Mouse (Mus musculus) neural tube, embryonic 11.5 days (tissue): Measurements from ENCODE around the gene Cep170b. TPM values are rescaled to one million over a fixed set of nuclear protein-coding genes. Genes with fewer than 3 reads are reported as not detected.

Experiments
- ATAC-seq: fragments of 200-750 bp; cut with Nextera tagmentation; 2 replicates; pipeline ENCODE4 v1.8.0; 2017; ENCODE audit warnings: moderate number of reproducible peaks, mild to moderate bottlenecking, moderate TSS enrichment, moderate library complexity; ENCODE audit not compliant: insufficient read depth, low FRiP score, low TSS enrichment
- DNase-seq: peaks from one replicate; pipeline ENCODE4 v3.0.0-alpha.2; 2015; ENCODE audit warnings: low spot score
- H3K27ac ChIP-seq: fragments of 300-500 bp; sonication (generic); 2 replicates; pipeline ENCODE4 v1.5.1; 2014; ENCODE audit warnings: low read depth, mild to moderate bottlenecking, low read length
- H3K27me3 ChIP-seq: fragments of 300-500 bp; sonication (generic); 2 replicates; pipeline ENCODE4 v1.6.1; 2014; ENCODE audit warnings: mild to moderate bottlenecking, low read length, mixed read lengths; ENCODE audit not compliant: control insufficient read depth, insufficient read depth
- H3K36me3 ChIP-seq: fragments of 300-500 bp; sonication (generic); 2 replicates; pipeline ENCODE4 v1.6.1; 2014; ENCODE audit warnings: mild to moderate bottlenecking, low read length, moderate library complexity, mixed read lengths; ENCODE audit not compliant: control insufficient read depth, insufficient read depth
- H3K4me1 ChIP-seq: fragments of 300-500 bp; sonication (generic); 2 replicates; pipeline ENCODE4 v1.6.1; 2014; ENCODE audit warnings: low read length, mixed read lengths; ENCODE audit not compliant: control insufficient read depth, insufficient read depth
- H3K4me2 ChIP-seq: fragments of 300-500 bp; sonication (generic); 2 replicates; pipeline ENCODE4 v1.6.1; 2014; ENCODE audit warnings: low read depth, mild to moderate bottlenecking, moderate library complexity
- H3K4me3 ChIP-seq: fragments of 300-500 bp; sonication (generic); 2 replicates; pipeline ENCODE4 v1.5.1; 2014; ENCODE audit warnings: low read depth, low read length
- H3K9ac ChIP-seq: fragments of 300-500 bp; sonication (generic); 2 replicates; pipeline ENCODE4 v1.6.1; 2014; ENCODE audit warnings: mild to moderate bottlenecking, low read length
- H3K9me3 ChIP-seq: fragments of 300-500 bp; sonication (generic); 2 replicates; pipeline ENCODE4 v1.6.1; 2016; ENCODE audit warnings: low read length; ENCODE audit not compliant: control insufficient read depth
- WGBS: fragments of 180-500 bp; shearing (Covaris S2); extraction: QIAGEN DNeasy Blood & Tissue Kit; methylation state at CpG from one replicate; pipeline ENCODE4 v1.1.7; 2014; 5-methylcytosine and 5-hydroxymethylcytosine counted together
- polyA plus RNA-seq: library from polyadenylated mRNA; unstranded; fragments of >200 nt; fragmentation: Nextera tagmentation; extraction: Ambion mirVana; gene quantifications from 2 replicates; pipeline ENCODE4 v1.2.1, GENCODE M21; 2014

The Cep170b gene
- polyA plus RNA-seq, 1 experiment from 2014 or later, result 10.7 TPM

DNA sequence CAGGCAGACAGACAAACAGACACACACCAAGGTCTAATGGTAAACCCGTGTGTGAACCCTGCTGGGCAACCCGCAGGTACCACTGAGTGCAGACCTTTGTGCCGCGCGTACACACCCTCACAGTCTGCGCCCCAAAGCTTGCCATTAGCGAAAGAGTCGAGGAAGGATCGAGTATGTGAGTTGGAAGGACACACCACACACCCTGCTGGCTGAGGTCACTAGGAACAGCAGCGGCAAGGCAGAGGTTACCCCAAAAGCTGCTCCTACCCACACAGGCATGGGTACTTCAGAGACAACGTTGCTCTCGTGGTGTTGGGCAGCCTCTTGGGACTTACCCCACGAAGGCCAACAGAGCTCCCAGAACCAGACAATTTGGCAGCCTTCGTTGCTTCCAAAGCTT, 52.1 kb downstream of the Cep170b start:
- no peak for ATAC-seq
- 89% methylated on average over 14 of the region's 14 CpGs for WGBS
- DNase-seq, result no peak
- no peak overlapping the region for H3K9ac ChIP-seq
- no peaks in the 10 kb centered on the region for H3K36me3 ChIP-seq
- H3K9me3 ChIP-seq, result no peaks in the 10 kb centered on the region
- no peak overlapping the region for H3K4me3 ChIP-seq
- no peak overlapping the region for H3K4me2 ChIP-seq
- H3K4me1 ChIP-seq, result no peaks in the 10 kb centered on the region
- H3K27me3 ChIP-seq, result no peaks in the 10 kb centered on the region
- H3K27ac ChIP-seq, result no peak overlapping the region

DNA sequence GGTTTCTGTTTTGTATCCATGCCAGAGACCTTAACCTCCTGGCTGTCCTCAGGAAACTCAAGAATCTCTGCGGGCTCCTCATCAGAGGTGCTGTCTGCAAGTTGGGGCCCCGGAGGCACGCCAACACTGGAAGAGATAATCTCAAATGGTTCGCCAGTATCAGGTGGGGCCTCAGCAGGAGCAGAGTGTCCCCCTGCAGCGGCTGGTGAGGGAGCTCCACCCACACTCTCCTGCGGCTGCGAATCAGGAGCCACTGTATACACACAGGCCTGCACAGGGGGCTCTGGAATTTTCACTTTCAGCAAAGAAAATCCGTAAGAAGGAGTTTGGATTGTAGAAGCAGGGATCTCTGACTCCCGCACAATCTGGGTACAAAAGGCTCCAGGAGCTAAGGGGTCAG, 53.1 kb downstream of the Cep170b start:
- Histone ChIP-seq H3K9ac (no peak overlapping the region), H3K36me3 (no peaks in the 10 kb centered on the region), H3K27me3 (no peaks in the 10 kb centered on the region), H3K9me3 (no peaks in the 10 kb centered on the region), H3K27ac (no peak overlapping the region), H3K4me3 (no peak overlapping the region), H3K4me1 (no peaks in the 10 kb centered on the region), H3K4me2 (no peak overlapping the region)
- ATAC-seq (no peak), DNase-seq (no peak)
- WGBS, result 53% methylated on average over 9 of the region's 9 CpGs

DNA sequence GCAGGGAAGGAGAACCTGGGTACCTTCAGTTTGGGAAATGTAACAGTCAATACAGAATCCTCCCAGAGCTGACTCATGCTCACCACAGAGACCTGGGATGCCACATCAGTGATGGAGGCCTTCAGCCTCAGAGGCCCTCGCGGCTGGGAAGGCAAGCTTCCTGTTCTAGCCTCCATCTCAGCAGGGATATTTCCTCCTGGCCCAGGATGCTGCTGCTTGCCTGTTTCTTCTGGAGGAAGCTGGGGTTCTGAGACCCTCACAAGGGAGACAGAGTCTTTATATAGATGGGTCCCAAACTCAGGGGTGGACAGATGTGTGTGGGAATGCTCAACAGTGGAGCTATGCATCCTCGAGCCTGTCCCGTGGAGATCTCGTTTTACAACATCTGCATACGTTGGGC, 53.8 kb downstream of the Cep170b start:
- ATAC-seq (no peak), DNase-seq (no peak)
- H3K4me3 ChIP-seq, result no peak overlapping the region
- no peaks in the 10 kb centered on the region for H3K9me3 ChIP-seq
- H3K4me1 ChIP-seq, result no peaks in the 10 kb centered on the region
- no peak overlapping the region for H3K9ac ChIP-seq
- H3K4me2 ChIP-seq, result no peak overlapping the region
- H3K27me3 ChIP-seq, result no peaks in the 10 kb centered on the region
- no peaks in the 10 kb centered on the region for H3K36me3 ChIP-seq
- H3K27ac ChIP-seq, result no peak overlapping the region
- 75% methylated on average over 6 of the region's 6 CpGs for WGBS

DNA sequence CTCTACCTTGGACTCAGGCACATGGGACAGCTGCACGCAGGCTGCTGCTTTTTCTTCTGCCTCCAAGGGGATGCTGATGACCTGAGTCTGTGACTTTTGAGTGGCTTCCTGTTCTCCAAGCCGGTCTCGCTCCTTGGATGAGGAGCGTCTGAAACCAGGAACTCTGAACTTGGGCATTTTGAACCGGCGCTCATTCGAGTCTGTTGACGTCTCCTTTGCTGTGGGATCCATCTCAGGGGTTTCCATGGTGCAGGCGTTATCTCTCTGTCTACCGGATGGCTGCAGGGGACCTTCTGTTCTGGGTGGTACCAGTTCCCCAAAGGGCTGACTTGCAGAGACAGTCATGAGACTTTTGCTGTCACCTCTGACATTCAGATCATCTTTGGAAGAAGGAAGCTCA, 54.2 kb downstream of the Cep170b start:
- no peak overlapping the region for H3K4me2 ChIP-seq
- no peaks in the 10 kb centered on the region for H3K27me3 ChIP-seq
- no peaks in the 10 kb centered on the region for H3K9me3 ChIP-seq
- 98% methylated on average over 10 of the region's 10 CpGs for WGBS
- no peaks in the 10 kb centered on the region for H3K4me1 ChIP-seq
- H3K4me3 ChIP-seq, result no peak overlapping the region
- H3K36me3 ChIP-seq, result no peaks in the 10 kb centered on the region
- no peak for DNase-seq
- H3K9ac ChIP-seq, result no peak overlapping the region
- no peak overlapping the region for H3K27ac ChIP-seq
- ATAC-seq, result no peak

DNA sequence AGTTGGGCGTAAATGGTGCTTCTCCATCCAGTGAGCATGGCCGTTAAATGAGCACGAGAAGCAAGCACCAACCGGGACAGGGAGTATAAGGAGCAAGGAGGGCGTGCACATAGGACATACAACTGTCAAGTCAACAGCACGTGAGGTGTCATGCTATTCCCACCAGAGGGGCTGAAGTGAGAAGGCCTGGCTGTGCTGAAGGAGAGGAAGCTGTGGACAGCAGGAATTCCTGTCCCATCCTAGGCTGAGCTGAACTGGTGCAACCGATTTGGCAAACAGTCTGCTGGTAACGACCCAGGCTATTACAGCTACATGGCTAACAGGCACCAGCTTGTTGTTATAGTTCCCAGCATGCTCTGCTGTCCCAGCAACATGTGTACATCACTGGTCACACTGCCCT, 70.8 kb downstream of the Cep170b start:
- no peak overlapping the region for H3K27ac ChIP-seq
- no peak for ATAC-seq
- no peak overlapping the region for H3K4me3 ChIP-seq
- no peak overlapping the region for H3K9ac ChIP-seq
- peaks cover 3% of the 10 kb centered on the region; the same call in 1 of the 2 replicates for H3K4me1 ChIP-seq
- DNase-seq, result no peak
- H3K36me3 ChIP-seq, result no peaks in the 10 kb centered on the region
- H3K27me3 ChIP-seq, result no peaks in the 10 kb centered on the region
- H3K4me2 ChIP-seq, result no peak overlapping the region
- H3K9me3 ChIP-seq, result no peaks in the 10 kb centered on the region
- 73% methylated on average over 8 of the region's 8 CpGs for WGBS

DNA sequence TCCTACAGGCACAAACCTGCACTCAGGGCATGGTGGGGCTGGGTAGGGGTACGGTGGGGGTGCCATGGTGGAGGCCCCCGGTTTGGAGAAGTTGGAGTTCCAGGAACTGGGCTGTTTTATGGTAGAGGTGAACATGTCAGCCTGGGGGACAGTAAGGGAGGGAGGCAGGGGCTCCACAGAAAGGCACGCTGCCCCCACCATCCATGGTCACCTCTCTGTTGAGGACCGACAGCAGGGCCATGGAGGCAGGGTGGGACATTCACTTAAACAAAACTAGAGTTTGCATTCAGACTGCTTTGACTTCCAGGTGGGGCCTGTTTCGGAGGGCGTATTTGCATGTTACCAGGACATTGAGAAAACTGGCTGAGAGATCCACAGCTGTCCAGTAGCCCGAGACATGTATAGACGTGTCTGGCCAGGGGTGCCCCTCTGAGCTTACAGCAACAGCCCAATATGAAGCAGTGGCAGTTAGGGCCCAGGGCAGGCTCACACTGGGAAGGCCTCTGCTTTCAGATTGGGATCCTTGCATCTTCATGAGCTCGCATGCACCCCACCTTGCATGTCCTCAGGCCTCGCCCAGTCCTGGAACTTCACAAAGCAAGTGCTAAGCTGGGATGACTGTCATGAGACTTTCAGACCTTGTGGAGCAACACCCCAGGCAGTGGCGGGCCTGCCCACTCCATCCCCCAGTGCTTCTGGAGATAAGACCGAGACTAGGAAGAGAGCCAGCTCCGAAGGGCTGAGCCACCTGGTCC, 73.5 kb downstream of the Cep170b start:
- DNase-seq, result no peak
- H3K9ac ChIP-seq, result no peak overlapping the region

DNA sequence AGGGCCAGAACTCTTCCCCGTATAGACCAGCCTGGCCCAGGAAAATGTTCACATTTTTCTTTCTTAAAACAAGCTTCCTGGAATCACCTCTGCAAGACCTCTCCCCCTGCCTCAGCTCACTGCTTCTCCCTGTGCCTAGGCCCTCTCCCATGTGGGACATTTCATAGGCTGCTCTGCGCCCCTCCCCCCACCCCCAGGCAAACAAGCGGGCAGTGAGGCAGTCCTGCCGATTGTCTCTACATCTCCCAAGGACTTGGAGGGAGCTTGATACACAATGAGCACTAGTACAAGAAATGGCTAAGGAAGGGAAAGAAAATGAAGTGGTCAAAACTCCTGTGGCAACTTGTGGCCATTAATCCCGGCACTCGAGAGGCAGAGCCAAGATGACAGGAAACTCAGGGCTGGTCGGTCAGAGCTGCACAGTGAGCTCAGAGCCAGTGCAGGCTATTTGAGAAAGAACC, 74.1 kb downstream of the Cep170b start:
- DNase-seq (no peak), ATAC-seq (no peak)
- no peak overlapping the region for H3K4me3 ChIP-seq
- no peak overlapping the region for H3K9ac ChIP-seq
- H3K4me2 ChIP-seq, result no peak overlapping the region
- no peaks in the 10 kb centered on the region for H3K9me3 ChIP-seq
- WGBS, result 46% methylated on average over 7 of the region's 7 CpGs
- H3K27me3 ChIP-seq, result no peaks in the 10 kb centered on the region
- peaks cover 3% of the 10 kb centered on the region; the same call in 1 of the 2 replicates for H3K4me1 ChIP-seq
- H3K27ac ChIP-seq, result no peak overlapping the region
- no peaks in the 10 kb centered on the region for H3K36me3 ChIP-seq

More for the DNA sequence above, 73.5 kb downstream of the Cep170b start:
- Histone ChIP-seq H3K36me3 (no peaks in the 10 kb centered on the region), H3K4me3 (no peak overlapping the region), H3K4me2 (no peak overlapping the region), H3K4me1 (peaks cover 3% of the 10 kb centered on the region; the same call in 1 of the 2 replicates), H3K27ac (no peak overlapping the region), H3K9me3 (no peaks in the 10 kb centered on the region), H3K27me3 (no peaks in the 10 kb centered on the region)
- ATAC-seq, result no peak
- WGBS, result 81% methylated on average over 13 of the region's 13 CpGs

DNA sequence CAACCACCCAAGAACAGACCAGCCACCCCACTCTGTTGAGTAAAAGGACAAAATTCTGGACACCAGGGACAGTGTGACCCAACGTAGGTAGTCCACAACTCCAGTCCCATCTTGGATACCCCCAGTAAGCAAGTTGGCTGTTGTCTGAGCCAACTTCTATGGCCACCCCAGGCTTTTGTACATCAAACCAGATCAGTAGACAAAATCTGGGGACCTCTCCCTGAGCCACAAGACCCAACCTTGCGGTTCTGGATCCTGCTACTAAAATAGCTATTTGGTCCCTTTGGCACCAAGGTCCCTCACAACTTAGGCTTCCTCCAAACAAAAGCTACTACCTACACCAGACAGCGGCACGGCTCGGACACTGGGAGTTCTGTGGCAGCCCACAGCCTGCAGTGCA, 74.7 kb downstream of the Cep170b start:
- WGBS, result 90% methylated on average over 5 of the region's 5 CpGs
- H3K27me3 ChIP-seq, result no peaks in the 10 kb centered on the region
- peaks cover 3% of the 10 kb centered on the region; the same call in 1 of the 2 replicates for H3K4me1 ChIP-seq
- H3K36me3 ChIP-seq, result no peaks in the 10 kb centered on the region
- DNase-seq (no peak), ATAC-seq (no peak)
- H3K4me3 ChIP-seq, result no peak overlapping the region
- H3K4me2 ChIP-seq, result no peak overlapping the region
- no peak overlapping the region for H3K27ac ChIP-seq
- no peak overlapping the region for H3K9ac ChIP-seq
- no peaks in the 10 kb centered on the region for H3K9me3 ChIP-seq

DNA sequence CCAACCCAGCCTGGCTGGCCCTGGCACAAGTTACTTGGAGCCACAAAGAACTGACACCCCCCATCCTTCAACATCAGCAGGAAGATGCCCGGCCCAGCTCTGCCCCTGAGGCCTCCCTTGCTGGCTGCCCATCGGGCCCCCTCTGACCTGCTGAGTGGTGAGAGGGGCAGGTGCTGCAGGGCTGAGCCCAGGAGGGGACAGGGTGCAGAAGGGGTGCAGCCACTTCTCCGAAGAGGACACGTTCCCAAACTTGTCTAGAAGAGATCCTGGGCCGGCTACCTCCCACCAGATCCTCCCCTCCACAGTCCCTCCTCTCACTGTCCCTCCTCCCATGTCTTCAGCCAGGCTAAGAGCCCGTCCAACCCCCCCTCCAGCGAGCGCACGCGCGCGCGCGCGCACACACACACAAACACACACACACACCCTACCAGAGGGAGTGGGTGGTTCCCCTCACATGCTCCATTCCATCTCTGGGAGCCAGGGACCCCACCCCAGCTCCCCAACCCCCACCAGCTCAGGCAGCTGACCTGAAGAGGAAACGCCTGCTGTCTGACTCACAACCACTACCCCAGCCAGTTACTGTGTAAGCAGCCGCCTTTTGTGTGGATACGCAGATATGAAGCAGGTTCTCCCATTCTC, 75.3 kb downstream of the Cep170b start:
- no peak overlapping the region for H3K27ac ChIP-seq
- WGBS, result 78% methylated on average over 18 of the region's 18 CpGs
- no peak for ATAC-seq
- H3K9ac ChIP-seq, result 0 out of 2 replicates have a peak overlapping the region, but pooled peaks have one; percentile 6
- no peaks in the 10 kb centered on the region for H3K9me3 ChIP-seq
- no peak overlapping the region for H3K4me2 ChIP-seq
- DNase-seq, result no peak
- H3K4me1 ChIP-seq, result peaks cover 3% of the 10 kb centered on the region; the same call in 1 of the 2 replicates
- H3K4me3 ChIP-seq, result no peak overlapping the region
- no peaks in the 10 kb centered on the region for H3K36me3 ChIP-seq
- peaks cover 1% of the 10 kb centered on the region; the same call in 1 of the 2 replicates for H3K27me3 ChIP-seq
